In genomic region chr9:23486725-23487378, GRCm38 (mm10) we compare ENCODE assay signal across 17 mouse cellular contexts.
DNase-seq lines count a peak whose midpoint lies in the region; ATAC-seq and TF ChIP-seq lines count a peak whose summit lies in the region.
"Had no signal": no experiment of that assay in that cellular context is flagged by ENCODE, and none has a peak within 500 bp of the region (broad histone marks: within the 10 kb centered on the region; RNA-seq: fewer than 3 reads in every experiment).

No protein-coding gene starts in this region.

- no peak overlapping the region for H3K4me2 ChIP-seq in midbrain, embryonic 14.5 days (ENCODE audit: low read length)
- H3K4me2 ChIP-seq: lung, embryonic 15.5 days; stomach, embryonic 15.5 days had no signal

- no peaks in the 10 kb centered on the region for H3K36me3 ChIP-seq in midbrain, embryonic 14.5 days (ENCODE audit: control insufficient read depth, insufficient read depth, low read length)
- H3K36me3 ChIP-seq: lung, embryonic 15.5 days; stomach, embryonic 15.5 days had no signal

- DNase-seq in brain, embryonic 14.5 days (ENCODE audit: low read depth): peak; percentile 93
- peak; percentile 34 for DNase-seq in fat pad, adult 2 months (ENCODE audit: extremely low read depth, low read depth, low spot score)
- peak; percentile 35 for DNase-seq in forelimb bud, embryonic 11.5 days (ENCODE audit: low read depth, low spot score)
- DNase-seq in midbrain, embryonic 14.5 days: peak; percentile 67
- no peak for DNase-seq in urinary bladder, postnatal 25 days (ENCODE audit: low spot score)
- DNase-seq in heart, adult 18-20 months: no peak
- no peak for DNase-seq in right cerebral cortex, postnatal 4 days
- DNase-seq: cerebellum, postnatal 36 days; heart, adult 2 months; kidney, postnatal 25 days; layer of hippocampus, adult 9-11 months; right cerebral cortex, adult 18-20 months; spleen, adult 18-20 months; thymus, postnatal 25 days had no signal

- no peak overlapping the region for H3K9ac ChIP-seq in midbrain, embryonic 14.5 days (replicated peaks; ENCODE audit: low read length)
- H3K9ac ChIP-seq: lung, embryonic 15.5 days; stomach, embryonic 15.5 days had no signal

- H3K4me3 ChIP-seq in midbrain, embryonic 14.5 days (replicated peaks; ENCODE audit: low read depth, low read length): no peak overlapping the region
- H3K4me3 ChIP-seq: heart, adult 2 months; lung, embryonic 15.5 days; myocyte; stomach, embryonic 15.5 days had no signal

- TF ChIP-seq POLR2A in brain, embryonic 14.5 days (IDR thresholded peaks at IDR 0.05; ENCODE audit: borderline replicate concordance, extremely low read depth, insufficient read depth, insufficient read length, poor library complexity, severe bottlenecking): no peak

- ATAC-seq in midbrain, embryonic 14.5 days (ENCODE audit: low FRiP score, low TSS enrichment): peak; percentile 57; the same call in 1 of the 2 replicates

- H3K4me1 ChIP-seq in midbrain, embryonic 14.5 days (ENCODE audit: control insufficient read depth, insufficient read depth, low read length): peaks cover 4% of the 10 kb centered on the region; the same call in 1 of the 2 replicates
- H3K4me1 ChIP-seq: lung, embryonic 15.5 days; stomach, embryonic 15.5 days had no signal

- TF ChIP-seq CTCF in brain, embryonic 14.5 days (IDR thresholded peaks at IDR 0.05; ENCODE audit: borderline replicate concordance, extremely low read depth, insufficient read depth, insufficient read length): no peak

- 9% methylated on average over 5 of the region's 5 CpGs for WGBS in midbrain, embryonic 14.5 days

- H3K9me3 ChIP-seq in midbrain, embryonic 14.5 days (ENCODE audit: control insufficient read depth, low read length): no peaks in the 10 kb centered on the region
- H3K9me3 ChIP-seq: lung, embryonic 15.5 days; stomach, embryonic 15.5 days had no signal

- no peak overlapping the region for H3K27ac ChIP-seq in midbrain, embryonic 14.5 days (replicated peaks; ENCODE audit: low read depth, low read length)
- H3K27ac ChIP-seq: heart, adult 2 months; lung, embryonic 15.5 days; stomach, embryonic 15.5 days had no signal

- no peaks in the 10 kb centered on the region for H3K27me3 ChIP-seq in midbrain, embryonic 14.5 days (ENCODE audit: control insufficient read depth, insufficient read depth, low read length)
- H3K27me3 ChIP-seq: lung, embryonic 15.5 days; stomach, embryonic 15.5 days had no signal

Comparison
In these comparisons a context has a peak if more than half of its experiments do, and no peak if none do; other contexts are left out.
1. DNase-seq: peak in brain, embryonic 14.5 days (single experiment), fat pad, adult 2 months (single experiment), forelimb bud, embryonic 11.5 days (single experiment) and midbrain, embryonic 14.5 days (single experiment); none in urinary bladder, postnatal 25 days (single experiment), heart, adult 18-20 months (0 of 2) and right cerebral cortex, postnatal 4 days (single experiment).